Mouse (Mus musculus) embryonic facial prominence, embryonic 13.5 days (tissue): ENCODE measurements around the gene Rab37. TPM values are rescaled to one million over a fixed set of nuclear protein-coding genes. Genes with fewer than 3 reads are reported as not detected.
A peak's percentile ranks its signal among the peaks of the same experiment; 100 is the strongest.

Source experiments
- ATAC-seq: fragments of 200-750 bp; cut with Nextera tagmentation; 2 replicates; pipeline ENCODE4 v1.8.0; 2017; ENCODE audit warnings: low read depth; ENCODE audit not compliant: insufficient number of reproducible peaks, insufficient read depth, low FRiP score, low TSS enrichment
- H3K27ac ChIP-seq: fragments of 300-500 bp; sonication (generic); 2 replicates; pipeline ENCODE4 v1.5.1; 2015; ENCODE audit warnings: moderate library complexity, mild to moderate bottlenecking, inconsistent platforms
- H3K27me3 ChIP-seq: fragments of 300-500 bp; sonication (generic); 2 replicates; pipeline ENCODE4 v1.6.1; 2015; ENCODE audit warnings: mild to moderate bottlenecking, inconsistent platforms
- H3K36me3 ChIP-seq: fragments of 300-500 bp; sonication (generic); 2 replicates; pipeline ENCODE4 v1.6.1; 2015; ENCODE audit warnings: mild to moderate bottlenecking, inconsistent platforms
- H3K4me1 ChIP-seq: fragments of 300-500 bp; sonication (generic); 2 replicates; pipeline ENCODE4 v1.6.1; 2015; ENCODE audit warnings: inconsistent platforms
- H3K4me2 ChIP-seq: fragments of 300-500 bp; sonication (generic); 2 replicates; pipeline ENCODE4 v1.6.1; 2015; ENCODE audit warnings: moderate library complexity, mild to moderate bottlenecking, inconsistent platforms
- H3K4me3 ChIP-seq: fragments of 300-500 bp; sonication (generic); 2 replicates; pipeline ENCODE4 v1.5.1; 2015; ENCODE audit warnings: mild to moderate bottlenecking, inconsistent platforms
- H3K9ac ChIP-seq: fragments of 300-500 bp; sonication (generic); 2 replicates; pipeline ENCODE4 v1.6.1; 2015; ENCODE audit warnings: mild to moderate bottlenecking, inconsistent platforms
- H3K9me3 ChIP-seq: fragments of 300-500 bp; sonication (generic); 2 replicates; pipeline ENCODE4 v1.6.1; 2016; ENCODE audit warnings: inconsistent platforms
- WGBS: fragments of 180-500 bp; shearing (Covaris S2); methylation state at CpG from one replicate; pipeline ENCODE4 v1.1.7; 2015; ENCODE audit warnings: mixed read lengths; 5-methylcytosine and 5-hydroxymethylcytosine counted together
- polyA plus RNA-seq: library from polyadenylated mRNA; unstranded; fragments of >200 nt; fragmentation: Nextera tagmentation; extraction: Ambion mirVana; gene quantifications from 2 replicates; pipeline ENCODE4 v1.2.1, GENCODE M21; 2015

Rab37 gene
- polyA plus RNA-seq, 1 experiment from 2014 or later, result 0.98 TPM

GRCm38 (mm10) chr11:115208776-115209732 is 117.8 kb downstream of the Rab37 start:
- no peaks in the 10 kb centered on the region for H3K27me3 ChIP-seq
- no peaks in the 10 kb centered on the region for H3K9me3 ChIP-seq
- H3K36me3 ChIP-seq, result peaks cover 37% of the 10 kb centered on the region
- no peak for ATAC-seq
- H3K9ac ChIP-seq, result no peak overlapping the region
- H3K4me2 ChIP-seq, result no peak overlapping the region
- no peak overlapping the region for H3K4me3 ChIP-seq
- WGBS, result 68% methylated on average over 25 of the region's 25 CpGs
- H3K27ac ChIP-seq, result no peak overlapping the region
- 0 out of 2 replicates have a peak, but pooled peaks cover 7% of the 10 kb centered on the region for H3K4me1 ChIP-seq

- no peak for ATAC-seq
- WGBS, result 69% methylated on average over 7 of the region's 7 CpGs
- no peak overlapping the region for H3K27ac ChIP-seq
- no peaks in the 10 kb centered on the region for H3K27me3 ChIP-seq
- H3K4me2 ChIP-seq, result no peak overlapping the region
- no peaks in the 10 kb centered on the region for H3K9me3 ChIP-seq
- peak overlapping the region; percentile 1; the same call in 1 of the 2 replicates for H3K9ac ChIP-seq
- H3K36me3 ChIP-seq, result peaks cover 36% of the 10 kb centered on the region
- H3K4me1 ChIP-seq, result 0 out of 2 replicates have a peak, but pooled peaks cover 7% of the 10 kb centered on the region
- H3K4me3 ChIP-seq, result no peak overlapping the region
Observed at GRCm38 (mm10) chr11:115209958-115210357, 118.7 kb downstream of the Rab37 start.

Other genes with a start within 250 kb of the Rab37 start
- 44.4 and 44.8 TPM in 2 replicates for gene Gprc5c, start 240.3 kb upstream of the Rab37 start, polyA plus RNA-seq
- gene Cd300a, start 201.4 kb upstream of the Rab37 start, polyA plus RNA-seq, result 1.0 and 2.3 TPM in 2 replicates
- gene Cd300lb, start 157.0 kb upstream of the Rab37 start, polyA plus RNA-seq, result 0.15 and 0.32 TPM in 2 replicates
- not detected in 2 replicates for gene Cd300c, start 122.3 kb upstream of the Rab37 start, polyA plus RNA-seq
- 0.07 TPM in 1 of 2 replicates, not detected in the other for gene Cd300ld, start 101.5 kb upstream of the Rab37 start, polyA plus RNA-seq
- gene Cd300c2, start 89.6 kb upstream of the Rab37 start, polyA plus RNA-seq, result 1.4 and 2.1 TPM in 2 replicates
- gene Cd300ld2, start 75.2 kb upstream of the Rab37 start, polyA plus RNA-seq, result not detected in 2 replicates
- not detected in 2 replicates for gene Cd300ld4, start 64.4 kb upstream of the Rab37 start, polyA plus RNA-seq
- not detected in 2 replicates for gene Cd300ld5, start 53.7 kb upstream of the Rab37 start, polyA plus RNA-seq
- gene Cd300ld3, start 43.0 kb upstream of the Rab37 start, polyA plus RNA-seq, result not detected in 2 replicates
- gene Cd300e, start 29.3 kb upstream of the Rab37 start, polyA plus RNA-seq, result not detected in 2 replicates
- gene Cd300lf, start 42.6 kb downstream of the Rab37 start, polyA plus RNA-seq, result 0.38 and 0.56 TPM in 2 replicates
- 28.3 and 36.0 TPM in 2 replicates for gene Slc9a3r1, start 71.9 kb downstream of the Rab37 start, polyA plus RNA-seq
- 11.9 and 13.9 TPM in 2 replicates for gene Tmem104, start 96.1 kb downstream of the Rab37 start, polyA plus RNA-seq
- gene Nat9, start 96.4 kb downstream of the Rab37 start, polyA plus RNA-seq, result 21.2 and 23.9 TPM in 2 replicates
- gene Grin2c, start 175.8 kb downstream of the Rab37 start, polyA plus RNA-seq, result not detected in 2 replicates
- gene Fdxr, start 185.6 kb downstream of the Rab37 start, polyA plus RNA-seq, result 14.5 and 15.3 TPM in 2 replicates
- 0.31 and 0.43 TPM in 2 replicates for gene Fads6, start 206.2 kb downstream of the Rab37 start, polyA plus RNA-seq
- 0.20 TPM in 1 of 2 replicates, not detected in the other for gene Otop2, start 215.7 kb downstream of the Rab37 start, polyA plus RNA-seq
- not detected in 2 replicates for gene Ush1g, start 230.6 kb downstream of the Rab37 start, polyA plus RNA-seq
- gene Otop3, start 243.3 kb downstream of the Rab37 start, polyA plus RNA-seq, result 0.14 TPM in 1 of 2 replicates, not detected in the other